Mouse (Mus musculus) neural tube, embryonic 14.5 days (tissue): ENCODE measurements around the gene Wnt9a. TPM values are rescaled to one million over a fixed set of nuclear protein-coding genes. Genes with fewer than 3 reads are reported as not detected.

ENCODE experiments used
- microRNA-seq: library from miRNA; unstranded; fragments of <30 nt; microRNA quantifications from one replicate; pipeline ENCODE4, GENCODE M21; 2016
- polyA plus RNA-seq: library from polyadenylated mRNA; unstranded; fragments of >200 nt; fragmentation: Nextera tagmentation; extraction: Ambion mirVana; gene quantifications from 2 replicates; pipeline ENCODE4 v1.2.1, GENCODE M21; 2014

The Wnt9a gene
- polyA plus RNA-seq, 1 experiment from 2014 or later = 0.72 TPM

Small RNA genes lying within 50 kb of the gene (microRNA-seq; reads per million reads assigned to microRNA genes)
- gene Gm24756 = not detected

Other genes with a start within 250 kb of the Wnt9a start
- 0.45 and 0.74 TPM in 2 replicates for gene Obscn, start 170.5 kb upstream of the Wnt9a start, polyA plus RNA-seq
- gene Iba57, start 143.2 kb upstream of the Wnt9a start, polyA plus RNA-seq = 3.6 and 4.0 TPM in 2 replicates
- gene Gjc2, start 123.7 kb upstream of the Wnt9a start, polyA plus RNA-seq = 0.12 TPM in 1 of 2 replicates, not detected in the other
- gene Guk1, start 114.7 kb upstream of the Wnt9a start, polyA plus RNA-seq = 224 and 266 TPM in 2 replicates
- 97.4 and 108 TPM in 2 replicates for gene Mrpl55, start 104.4 kb upstream of the Wnt9a start, polyA plus RNA-seq
- 22.4 and 25.4 TPM in 2 replicates for gene 2310033P09Rik, start 98.6 kb upstream of the Wnt9a start, polyA plus RNA-seq
- gene Arf1, start 78.7 kb upstream of the Wnt9a start, polyA plus RNA-seq = 617 and 621 TPM in 2 replicates
- gene Wnt3a, start 16.2 kb upstream of the Wnt9a start, polyA plus RNA-seq = 0.12 and 0.31 TPM in 2 replicates
- gene Prss38, start 68.7 kb downstream of the Wnt9a start, polyA plus RNA-seq = not detected in 2 replicates
- 20.9 and 21.4 TPM in 2 replicates for gene Jmjd4, start 143.1 kb downstream of the Wnt9a start, polyA plus RNA-seq
- gene Snap47, start 144.3 kb downstream of the Wnt9a start, polyA plus RNA-seq = 622 and 695 TPM in 2 replicates
- gene Zfp867, start 165.5 kb downstream of the Wnt9a start, polyA plus RNA-seq = 13.9 and 15.0 TPM in 2 replicates
- 11.3 and 13.0 TPM in 2 replicates for gene Zkscan17, start 219.8 kb downstream of the Wnt9a start, polyA plus RNA-seq
- 0.12 and 0.17 TPM in 2 replicates for gene Nlrp3, start 234.6 kb downstream of the Wnt9a start, polyA plus RNA-seq